Mouse (Mus musculus) 3T3-L1 (cell line): Measurements from ENCODE around the gene Obp2b.

Source experiments
- DNase-seq: peaks from one replicate; pipeline ENCODE4 v3.0.0-alpha.2; 2015; ENCODE audit warnings: low read depth, low spot score

The Obp2b gene

DNA sequence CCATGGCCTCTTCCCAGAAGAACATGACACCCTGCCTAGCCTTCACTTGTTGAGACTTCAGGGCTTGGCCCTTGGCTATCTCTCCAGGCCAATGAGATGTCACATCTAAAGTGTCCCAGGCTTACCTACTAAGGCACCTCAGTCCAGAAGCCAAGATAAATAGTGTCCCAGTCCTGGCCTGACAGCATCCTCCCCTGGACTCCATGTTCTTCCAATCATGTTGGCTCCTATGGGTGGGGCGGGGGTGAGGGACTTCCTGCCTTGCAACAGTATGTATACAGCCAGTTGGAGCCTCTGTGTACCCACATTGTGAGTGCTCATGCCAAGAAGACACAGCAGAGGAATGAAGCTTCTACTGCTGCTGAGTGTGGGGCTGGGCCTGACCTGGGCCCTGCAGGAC is 39.9 kb downstream of the Obp2b start, which contains the start of gene Lcn11:
Gene Lcn11 (plus strand): TSS at position 301 of the 400 bp plus-strand sequence.
- no peak for DNase-seq

- no peak for DNase-seq
Observed at GRCm38 (mm10) chr2:25779076-25779475, 42.3 kb downstream of the Obp2b start.

GRCm38 (mm10) chr2:25780921-25781320 is 44.1 kb downstream of the Obp2b start:
- DNase-seq = no peak

DNA sequence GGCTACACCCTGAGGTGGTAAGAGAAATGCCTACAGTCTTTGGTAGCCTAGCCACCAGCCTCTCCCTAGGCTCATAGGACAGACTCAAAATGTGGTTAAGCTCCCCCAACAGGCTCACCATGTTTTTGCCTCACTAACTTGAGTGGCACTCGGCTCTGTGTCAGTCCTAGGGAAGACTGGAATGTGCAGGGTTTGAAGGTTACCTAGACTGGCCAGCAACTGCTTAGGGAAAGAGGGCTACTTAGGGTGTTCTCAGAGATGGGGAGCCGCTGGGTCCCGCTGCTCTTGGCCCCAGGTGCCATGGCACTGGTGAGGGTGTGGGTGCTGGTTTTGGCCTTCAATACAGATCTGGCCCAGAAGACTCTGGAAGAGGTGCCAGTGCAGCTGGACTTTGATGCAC is 45.1 kb downstream of the Obp2b start, which contains the start of gene Gm13539:
Gene Gm13539 (plus strand): TSS at position 301 of the 400 bp plus-strand sequence.
- DNase-seq = no peak

DNA sequence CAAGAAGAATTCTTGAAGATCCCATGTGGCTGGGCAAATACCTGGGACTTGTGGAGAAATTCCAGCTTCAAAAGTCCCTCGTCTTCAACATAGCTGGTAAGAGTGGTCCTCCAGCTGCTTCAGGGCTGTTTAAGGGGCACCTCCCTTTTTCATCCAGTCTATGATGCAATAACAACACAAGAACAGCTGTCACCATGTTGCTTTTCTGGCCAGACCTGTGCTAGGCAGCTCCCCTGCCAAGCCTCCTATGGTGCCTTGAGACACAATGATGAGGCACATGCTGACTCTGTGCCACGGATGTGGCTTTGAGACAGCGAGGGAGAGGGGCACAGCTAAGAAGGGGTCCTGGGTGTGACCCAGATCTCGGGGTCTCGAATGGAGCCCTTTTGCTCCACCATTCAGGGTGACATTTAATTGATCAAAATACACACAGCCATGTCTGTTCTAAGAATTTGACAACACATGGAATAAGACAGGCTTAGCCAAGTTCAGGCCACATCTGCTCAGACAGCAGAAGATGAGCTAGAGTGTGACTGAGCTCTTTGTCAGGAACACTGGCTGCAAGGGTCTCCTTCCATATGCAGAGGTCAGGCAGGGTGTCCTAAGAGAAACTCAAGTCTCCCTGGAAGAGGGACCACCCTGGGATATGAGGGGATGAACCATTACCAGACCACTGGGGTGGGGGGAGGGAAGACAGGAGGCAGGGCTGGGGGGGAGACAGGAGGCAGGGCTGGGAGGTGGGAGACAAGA is 48.9 kb downstream of the Obp2b start:
- no peak for DNase-seq

DNA sequence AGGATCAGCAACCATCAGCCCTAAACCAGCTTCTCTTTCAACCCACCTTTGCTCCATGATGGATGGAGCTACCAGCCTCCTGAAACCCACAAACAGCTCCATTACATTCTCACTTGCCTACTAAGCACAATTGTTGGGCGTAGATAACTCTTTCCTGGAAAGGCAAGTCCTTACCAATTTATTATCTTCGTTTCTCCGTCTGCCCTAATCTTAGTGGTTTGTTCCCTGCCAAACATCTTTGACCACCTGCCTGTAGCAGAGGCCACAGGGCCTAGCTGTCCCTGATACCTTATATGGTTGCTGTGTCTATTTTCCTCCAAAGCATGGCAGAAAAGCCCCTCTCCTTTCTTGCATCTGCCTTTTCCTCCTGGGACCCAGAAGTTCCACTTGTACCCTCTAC is 52.3 kb downstream of the Obp2b start:
- DNase-seq = no peak
